Mouse (Mus musculus) G1E (cell line): ENCODE measurements at regions not wholly inside any gene's neighbourhood (a gene's known extent, or its start where the extent isn't known, plus 50 kb on each side); places are given as distances from the start of the nearest gene placed in this dataset.

Experiments
- ATAC-seq: 2 replicates; pipeline ENCODE4 v1.8.0; 2016; ENCODE audit warnings: mild to moderate bottlenecking; ENCODE audit not compliant: insufficient number of reproducible peaks, poor library complexity, low FRiP score, severe bottlenecking; ENCODE audit errors: extremely low read depth
- DNase-seq: peaks from one replicate; pipeline ENCODE4 v3.0.0; 2012; ENCODE audit warnings: low spot score
- H3K27me3 ChIP-seq: 2 replicates; pipeline ENCODE4 v1.6.1; 2012; ENCODE audit warnings: mild to moderate bottlenecking, low read length, inconsistent platforms; ENCODE audit not compliant: insufficient read depth
- H3K36me3 ChIP-seq: replicated peaks from 2 replicates; pipeline ENCODE3; 2012; ENCODE audit warnings: mild to moderate bottlenecking, inconsistent platforms
- H3K4me1 ChIP-seq: 2 replicates; pipeline ENCODE4 v1.6.1; 2012; ENCODE audit warnings: low read depth, low read length, inconsistent platforms, mixed read lengths; ENCODE audit not compliant: insufficient read depth
- H3K4me3 ChIP-seq: 2 replicates; pipeline ENCODE4 v1.5.1; 2012; ENCODE audit warnings: low read depth, mild to moderate bottlenecking, inconsistent platforms, low read length, moderate library complexity, mixed read lengths
- H3K9me3 ChIP-seq: replicated peaks from 2 replicates; pipeline ENCODE4 v1.6.1; 2012; ENCODE audit warnings: inconsistent platforms
- CTCF ChIP-seq: IDR thresholded peaks from 2 replicates; pipeline ENCODE4 v1.5.1; 2012; ENCODE audit warnings: low read depth, low read length, inconsistent platforms, mixed read lengths
- GATA1 ChIP-seq: IDR thresholded peaks from 2 replicates; pipeline ENCODE4 v1.6.1; 2012; ENCODE audit warnings: borderline replicate concordance, low read length, inconsistent platforms, mixed read lengths
- GATA2 ChIP-seq: IDR thresholded peaks from 2 replicates; pipeline ENCODE4 v1.6.1; 2012; ENCODE audit warnings: low read depth, low read length, inconsistent platforms, borderline replicate concordance
- POLR2AphosphoS5 ChIP-seq: IDR thresholded peaks from 2 replicates; pipeline ENCODE4 v1.6.1; 2012; ENCODE audit warnings: low read depth, low read length, inconsistent platforms; ENCODE audit not compliant: insufficient replicate concordance
- TAL1 ChIP-seq: conservative IDR thresholded peaks from 2 replicates; pipeline ENCODE4 v1.6.1; 2012; ENCODE audit warnings: low read depth, low read length, inconsistent platforms, mixed read lengths

DNA sequence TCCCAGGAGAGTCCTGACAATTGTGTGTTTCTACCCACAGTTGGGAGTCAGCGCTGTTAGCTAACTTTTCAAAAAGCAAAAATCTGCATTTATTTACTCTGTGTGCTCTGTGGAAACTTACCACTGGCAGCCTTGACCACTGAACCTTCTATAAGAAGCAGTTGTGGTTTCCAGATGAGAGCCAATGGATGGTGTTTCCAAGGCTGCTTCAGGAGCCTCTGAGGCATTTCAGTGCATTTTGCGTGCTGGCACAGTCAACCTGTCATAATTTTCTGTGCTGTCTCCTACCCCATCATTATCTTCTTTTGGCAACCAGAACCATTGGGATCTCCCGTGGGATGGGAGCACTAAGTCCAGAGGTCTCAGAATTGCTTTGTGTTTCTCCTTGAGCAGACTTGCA, 60.3 kb downstream of the 4930544G11Rik start:
- TF ChIP-seq TAL1 = no peak
- TF ChIP-seq CTCF = no peak
- no peak for TF ChIP-seq POLR2AphosphoS5
- no peak for TF ChIP-seq GATA2
- TF ChIP-seq GATA1 = no peak
- H3K4me3 ChIP-seq = no peak overlapping the region
- no peaks in the 10 kb centered on the region for H3K9me3 ChIP-seq
- DNase-seq (no peak), ATAC-seq (no peak)
- H3K4me1 ChIP-seq = no peaks in the 10 kb centered on the region
- H3K27me3 ChIP-seq = no peaks in the 10 kb centered on the region
- no peaks in the 10 kb centered on the region for H3K36me3 ChIP-seq

DNA sequence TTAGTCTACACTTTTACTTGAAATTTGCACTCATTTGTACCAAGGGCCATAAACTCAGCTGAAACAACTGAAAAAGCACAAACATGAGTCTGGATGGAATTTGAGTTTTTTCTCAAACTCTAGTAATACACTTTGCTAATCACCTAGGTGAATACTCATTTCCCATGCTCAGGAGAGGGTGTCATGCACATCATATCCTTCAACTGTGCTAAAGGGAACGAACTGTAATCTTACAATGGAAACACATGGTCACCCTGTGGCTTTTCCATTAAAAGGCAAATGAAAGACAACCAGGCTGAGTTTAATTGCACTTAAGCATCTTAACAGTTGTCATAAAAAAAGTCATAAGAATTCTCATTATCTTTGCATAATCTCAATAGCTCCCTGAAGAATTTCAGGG, 71.1 kb downstream of the 4930544G11Rik start:
- no peaks in the 10 kb centered on the region for H3K27me3 ChIP-seq
- H3K4me3 ChIP-seq = no peak overlapping the region
- DNase-seq = no peak
- no peak for ATAC-seq
- H3K9me3 ChIP-seq = no peaks in the 10 kb centered on the region
- no peaks in the 10 kb centered on the region for H3K4me1 ChIP-seq
- TF ChIP-seq TAL1 (no peak), CTCF (no peak), POLR2AphosphoS5 (no peak), GATA2 (no peak), GATA1 (no peak)
- no peaks in the 10 kb centered on the region for H3K36me3 ChIP-seq

DNA sequence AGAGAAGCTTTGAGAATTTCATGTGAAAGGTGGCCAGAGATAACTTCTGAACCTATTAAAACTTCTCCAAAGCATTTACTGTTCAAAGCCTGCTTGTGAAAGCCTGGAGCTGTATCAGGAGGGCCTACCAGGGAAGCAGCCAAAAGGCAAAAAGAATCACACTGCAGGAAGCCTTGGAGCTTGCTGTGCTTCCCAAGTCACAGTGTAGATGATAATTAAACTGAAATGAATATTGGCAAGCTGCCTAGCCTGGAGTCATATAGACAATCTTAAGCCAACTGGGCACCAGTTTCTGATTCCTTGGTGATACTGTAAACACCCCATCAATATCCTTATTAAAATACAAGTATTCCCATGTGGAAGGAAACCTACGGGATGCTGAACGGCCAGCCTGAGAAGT, 84.4 kb downstream of the 4930544G11Rik start:
- ATAC-seq (no peak), DNase-seq (no peak)
- H3K9me3 ChIP-seq = no peaks in the 10 kb centered on the region
- no peaks in the 10 kb centered on the region for H3K36me3 ChIP-seq
- H3K27me3 ChIP-seq = no peaks in the 10 kb centered on the region
- no peak overlapping the region for H3K4me3 ChIP-seq
- H3K4me1 ChIP-seq = peaks cover 4% of the 10 kb centered on the region
- TF ChIP-seq GATA2 = no peak
- TF ChIP-seq GATA1 = no peak
- TF ChIP-seq TAL1 = no peak
- TF ChIP-seq POLR2AphosphoS5 = no peak
- no peak for TF ChIP-seq CTCF

DNA sequence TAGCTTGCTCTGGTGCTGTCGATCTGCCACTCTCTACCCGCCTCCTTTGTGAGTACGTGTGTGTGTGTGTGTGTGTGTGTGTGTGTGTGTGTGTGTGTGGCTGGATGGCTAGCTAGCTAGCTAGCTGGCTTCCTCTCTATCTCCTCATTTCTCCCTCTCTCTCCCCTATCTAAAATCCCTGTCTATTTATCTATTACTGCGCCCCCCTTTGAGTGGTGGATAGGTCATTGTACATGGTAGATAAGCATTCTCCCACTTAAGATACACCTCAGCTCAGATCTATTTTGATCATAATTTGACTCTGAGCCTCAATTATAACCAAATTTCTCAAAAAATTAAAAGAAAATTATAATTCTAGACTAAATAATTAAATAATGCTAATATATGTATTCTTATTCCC, 99.4 kb downstream of the 4930544G11Rik start:
- Histone ChIP-seq H3K36me3 (peaks cover 6% of the 10 kb centered on the region), H3K9me3 (peaks cover 6% of the 10 kb centered on the region), H3K27me3 (no peaks in the 10 kb centered on the region), H3K4me1 (peaks cover 28% of the 10 kb centered on the region), H3K4me3 (no peak overlapping the region; the same call in 1 of the 2 replicates)
- DNase-seq = no peak
- no peak for ATAC-seq
- TF ChIP-seq GATA2 (no peak), CTCF (no peak), POLR2AphosphoS5 (no peak), TAL1 (no peak), GATA1 (no peak)

DNA sequence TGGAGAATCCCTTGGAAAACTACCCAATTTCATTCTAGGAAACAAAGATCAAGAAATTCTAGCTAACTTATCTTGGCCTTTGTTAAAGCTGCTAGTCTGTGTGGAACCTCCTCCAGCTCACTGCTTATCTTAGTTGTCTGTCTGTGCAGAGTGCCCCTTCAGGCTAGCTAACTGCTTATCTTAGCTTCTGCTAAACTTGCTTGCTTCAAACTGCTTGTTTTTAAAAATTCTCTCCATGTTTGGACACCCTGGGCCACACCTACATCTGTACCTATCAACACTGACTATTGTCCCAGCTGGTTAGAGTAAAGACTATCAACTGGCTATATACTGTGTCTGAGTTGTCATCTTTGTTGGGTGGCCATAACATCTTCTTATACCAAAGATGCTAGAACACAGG, 100.0 kb downstream of the 4930544G11Rik start:
- peak; percentile 92 for ATAC-seq
- Histone ChIP-seq H3K27me3 (no peaks in the 10 kb centered on the region), H3K4me3 (no peak overlapping the region), H3K36me3 (peaks cover 5% of the 10 kb centered on the region), H3K9me3 (peaks cover 5% of the 10 kb centered on the region), H3K4me1 (peaks cover 28% of the 10 kb centered on the region)
- DNase-seq = peak; percentile 18
- TF ChIP-seq TAL1 = peak; percentile 71
- TF ChIP-seq CTCF = no peak

DNA sequence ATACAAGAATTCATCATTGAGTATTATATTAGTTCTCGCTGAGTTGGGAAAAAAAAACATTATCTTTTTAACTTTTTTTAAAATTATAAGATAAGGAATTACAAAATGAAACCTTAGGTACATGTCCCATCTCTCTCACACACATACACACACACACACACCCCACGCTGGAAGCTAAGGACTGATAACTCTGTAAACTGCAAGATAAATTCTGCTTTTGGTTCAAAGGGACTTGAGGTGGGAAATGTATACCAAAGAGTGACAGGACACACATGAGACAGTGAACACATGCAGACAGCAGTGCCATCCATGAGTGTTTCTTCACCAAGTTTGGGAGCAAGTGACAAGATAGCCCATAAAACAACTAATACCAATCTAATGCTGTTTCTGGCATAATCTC, 100.8 kb downstream of the 4930544G11Rik start:
- Histone ChIP-seq H3K36me3 (no peaks in the 10 kb centered on the region), H3K4me3 (no peak overlapping the region; the same call in 1 of the 2 replicates), H3K27me3 (no peaks in the 10 kb centered on the region), H3K4me1 (peaks cover 28% of the 10 kb centered on the region), H3K9me3 (no peaks in the 10 kb centered on the region)
- TF ChIP-seq CTCF (no peak), GATA2 (no peak), TAL1 (no peak), POLR2AphosphoS5 (no peak), GATA1 (no peak)
- DNase-seq (no peak), ATAC-seq (no peak)

DNA sequence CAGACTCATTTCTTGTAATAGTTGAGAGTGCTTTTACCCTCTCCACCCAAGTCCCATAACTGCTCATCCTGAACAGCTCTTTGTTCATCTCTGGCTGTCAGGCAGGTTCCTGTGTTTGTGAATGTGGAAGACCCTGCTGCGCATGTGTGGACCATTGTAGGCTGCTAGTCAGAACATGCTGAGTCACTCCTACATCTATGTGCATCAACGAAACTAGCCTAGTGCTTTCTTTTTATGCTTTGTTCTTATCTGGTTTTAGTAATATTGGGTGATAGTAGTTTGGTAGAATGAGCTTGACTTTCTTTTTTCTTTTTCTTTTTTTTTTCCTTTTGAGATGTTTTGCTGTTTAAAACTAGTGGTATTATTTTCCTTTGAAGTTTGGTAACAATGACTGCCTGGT, 116.5 kb downstream of the 4930544G11Rik start:
- DNase-seq = peak; percentile 44
- Histone ChIP-seq H3K9me3 (no peaks in the 10 kb centered on the region), H3K4me3 (no peak overlapping the region), H3K27me3 (no peaks in the 10 kb centered on the region), H3K36me3 (no peaks in the 10 kb centered on the region), H3K4me1 (peaks cover 21% of the 10 kb centered on the region)
- TF ChIP-seq CTCF (no peak), TAL1 (no peak), GATA2 (no peak), POLR2AphosphoS5 (no peak), GATA1 (no peak)
- ATAC-seq = peak; percentile 98
